Mouse (Mus musculus): ENCODE data around the gene Casp4. TPM values are rescaled to one million over a fixed set of nuclear protein-coding genes. Genes with fewer than 3 reads are reported as not detected.

Gene Casp4
- 1 to 10 TPM; 2.8 to 3.2 TPM for total RNA-seq (2021)

DNA sequence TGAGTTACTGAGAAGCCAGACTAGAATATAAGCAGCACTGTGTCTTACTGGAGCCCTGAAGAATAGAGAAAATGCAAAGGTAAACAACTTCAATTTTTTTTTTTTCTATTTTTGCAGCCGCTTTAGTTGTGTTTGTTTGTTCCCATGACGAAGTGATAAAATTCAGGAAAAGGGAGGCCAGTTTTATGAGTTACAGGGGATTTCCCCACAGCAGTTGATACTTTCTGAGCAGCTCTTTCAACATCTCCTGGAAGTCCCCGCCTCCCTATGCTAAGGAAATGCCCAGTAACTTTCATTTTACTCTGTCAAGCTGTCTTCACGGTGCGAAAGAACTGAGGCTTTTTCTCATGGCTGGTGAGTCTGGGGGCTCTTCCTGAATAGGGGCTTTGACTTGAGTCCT, at the start of gene Casp4:
TSS of gene Casp4 (plus strand) at position 268 of the 400 bp plus-strand sequence.
- DNase-seq (ENCODE audit: low spot score): no peak
- intact Hi-C loops (cut with DNase I): no loop called here

GRCm38 (mm10) chr9:5263951-5264475, 44.6 kb upstream of the Casp4 start:
- intact Hi-C loops (cut with DNase I): no loop called here
- DNase-seq (ENCODE audit: low spot score): no peak

DNA sequence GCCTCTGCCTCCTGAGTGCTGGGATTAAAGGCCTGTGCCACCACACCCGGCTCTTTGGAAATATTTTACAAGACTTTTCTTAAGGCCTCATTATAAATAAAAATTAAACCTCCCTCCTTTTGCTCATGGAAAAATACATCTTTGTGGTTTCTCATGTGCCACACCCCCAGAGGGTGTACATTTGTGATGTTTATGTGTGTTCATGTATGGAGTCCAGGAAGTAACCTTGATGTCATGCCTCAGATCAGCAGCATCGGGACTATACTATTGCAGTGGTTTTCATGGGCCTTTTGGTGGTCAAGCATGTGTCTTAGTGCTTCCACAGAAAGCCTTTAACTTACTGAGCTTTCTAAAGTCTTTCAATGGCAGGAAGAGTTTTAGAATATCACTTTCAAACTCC, 38.4 kb upstream of the Casp4 start:
- intact Hi-C loops (cut with DNase I): no loop called here
- no peak for DNase-seq (ENCODE audit: low spot score)

- no peak for DNase-seq (ENCODE audit: low spot score)
- intact Hi-C loops (cut with DNase I): no loop called here
Observed at GRCm38 (mm10) chr9:5270884-5271283, 37.7 kb upstream of the Casp4 start.

DNA sequence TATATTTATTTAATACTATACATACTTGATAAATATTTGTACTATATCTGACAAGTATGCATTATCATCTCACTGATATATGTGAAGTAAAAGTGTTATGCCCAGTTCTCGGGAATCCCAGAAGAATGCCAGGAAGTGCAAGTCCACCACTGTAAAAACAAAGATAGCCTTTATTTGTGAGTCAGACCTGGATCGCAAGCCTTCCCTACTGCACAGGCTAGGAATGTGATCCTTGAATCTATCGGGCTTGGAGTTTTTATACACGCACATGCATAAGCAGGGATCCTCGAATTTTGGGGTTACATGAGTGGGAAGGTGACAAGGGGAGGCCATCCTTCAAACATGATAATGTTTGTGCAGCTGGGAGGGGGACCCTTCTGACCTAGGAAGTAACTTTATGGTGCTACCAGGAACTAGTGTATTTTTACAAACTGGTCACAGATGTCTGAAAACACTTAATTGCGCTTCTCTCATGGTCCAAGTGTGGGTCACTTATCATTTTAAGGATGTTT, 37.2 kb upstream of the Casp4 start:
- DNase-seq (ENCODE audit: low spot score): no peak
- intact Hi-C loops (cut with DNase I): no loop called here

GRCm38 (mm10) chr9:5286071-5286470, 22.6 kb upstream of the Casp4 start:
- no peak for DNase-seq (ENCODE audit: low spot score)
- intact Hi-C loops (cut with DNase I): no loop called here

- intact Hi-C loops (cut with DNase I): no loop called here
Observed at GRCm38 (mm10) chr9:5286597-5286996, 22.0 kb upstream of the Casp4 start.

DNA sequence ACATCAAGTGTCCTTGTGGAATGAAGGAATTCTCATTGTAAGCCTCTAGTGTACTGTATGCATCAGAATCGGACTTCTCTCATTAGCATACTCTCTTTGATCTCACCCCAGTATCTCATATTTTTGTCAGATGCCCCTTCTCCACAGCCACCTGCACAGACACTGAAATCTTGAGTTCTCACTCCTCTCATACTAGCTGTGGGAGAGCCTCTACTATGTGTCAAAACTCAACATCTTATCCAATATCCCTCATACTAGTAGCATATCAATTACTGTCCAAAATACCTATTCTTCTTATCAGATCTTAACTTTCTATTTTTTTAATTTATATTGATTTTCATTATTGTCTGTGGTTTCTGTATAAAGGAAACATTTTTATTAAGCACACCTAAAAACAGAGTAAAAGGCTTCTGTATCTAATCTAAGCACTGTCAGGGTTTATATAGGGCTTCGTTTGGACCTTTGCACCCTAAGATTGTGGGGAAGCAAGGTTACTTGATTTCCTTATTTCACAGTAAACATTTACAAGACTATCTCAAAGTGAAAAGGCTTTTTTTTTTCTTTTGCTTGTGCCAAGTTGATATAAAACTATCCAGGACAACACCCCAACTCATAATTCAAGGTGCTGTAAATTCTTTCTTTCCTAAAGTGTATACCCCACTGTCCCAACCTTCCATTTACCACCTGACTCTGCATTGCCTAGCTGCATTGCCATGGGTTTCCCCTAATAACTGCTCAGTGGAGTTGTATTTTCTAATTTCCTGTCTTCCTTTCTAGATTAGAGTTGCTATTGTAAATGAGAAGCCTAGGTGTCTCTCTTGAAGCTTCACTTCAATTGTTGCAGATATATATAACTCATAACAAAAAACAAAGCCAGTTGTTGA, 12.0 kb upstream of the Casp4 start:
- DNase-seq (ENCODE audit: low spot score): no peak
- intact Hi-C loops (cut with DNase I): no loop called here

More at GRCm38 (mm10) chr9:5286597-5286996, 22.0 kb upstream of the Casp4 start:
- DNase-seq (ENCODE audit: low spot score): no peak

- no peak for DNase-seq (ENCODE audit: low spot score)
- intact Hi-C loops (cut with DNase I): no loop called here
Observed at GRCm38 (mm10) chr9:5298329-5299131, 10.1 kb upstream of the Casp4 start, which contains the start of gene Casp1. Casp1 (plus strand) TSS chr9:5298517.

GRCm38 (mm10) chr9:5299132-5299381, 9.6 kb upstream of the Casp4 start:
- intact Hi-C loops (cut with DNase I): no loop called here
- no peak for DNase-seq (ENCODE audit: low spot score)

DNA sequence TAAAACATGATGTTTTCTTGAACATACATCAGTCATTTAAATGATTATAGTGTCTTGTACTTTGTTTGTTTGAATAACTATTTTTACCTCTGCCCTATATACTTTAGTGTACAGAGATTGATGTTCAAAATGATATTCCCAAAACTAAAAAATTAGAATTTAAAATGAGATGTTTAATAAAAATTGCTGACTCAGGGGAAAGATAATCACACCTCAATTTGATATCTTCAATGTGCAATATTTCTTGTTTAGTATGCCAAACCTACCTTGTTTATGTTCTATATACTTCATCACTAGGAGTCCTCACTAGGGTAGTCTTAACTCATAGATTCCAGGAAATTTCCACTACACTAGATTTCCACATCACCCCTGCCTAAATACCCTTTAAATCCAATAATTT, 1.5 kb downstream of the Casp4 start:
- intact Hi-C loops (cut with DNase I): no loop called here
- DNase-seq (ENCODE audit: low spot score): no peak

- DNase-seq (ENCODE audit: low spot score): no peak
- intact Hi-C loops (cut with DNase I): no loop called here
Observed at GRCm38 (mm10) chr9:5311435-5311834, 2.8 kb downstream of the Casp4 start.

DNA sequence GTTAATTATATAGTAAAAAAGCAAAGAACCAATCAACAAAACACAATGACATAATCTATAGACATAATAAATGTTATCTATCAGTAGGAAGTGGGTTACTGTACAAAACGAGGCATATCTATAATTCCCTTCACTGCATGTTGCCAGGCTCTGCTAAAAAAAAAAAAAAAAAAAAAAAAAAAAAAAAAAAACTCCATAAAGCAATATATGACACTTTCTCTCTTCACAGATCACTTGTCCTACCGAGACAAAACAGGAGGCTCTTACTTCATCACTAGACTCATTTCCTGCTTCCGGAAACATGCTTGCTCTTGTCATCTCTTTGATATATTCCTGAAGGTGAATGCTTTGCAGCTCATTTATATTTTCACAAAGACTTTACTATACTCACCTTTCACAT, 19.6 kb downstream of the Casp4 start:
- DNase-seq (ENCODE audit: low spot score): no peak
- intact Hi-C loops (cut with DNase I): no loop called here

DNA sequence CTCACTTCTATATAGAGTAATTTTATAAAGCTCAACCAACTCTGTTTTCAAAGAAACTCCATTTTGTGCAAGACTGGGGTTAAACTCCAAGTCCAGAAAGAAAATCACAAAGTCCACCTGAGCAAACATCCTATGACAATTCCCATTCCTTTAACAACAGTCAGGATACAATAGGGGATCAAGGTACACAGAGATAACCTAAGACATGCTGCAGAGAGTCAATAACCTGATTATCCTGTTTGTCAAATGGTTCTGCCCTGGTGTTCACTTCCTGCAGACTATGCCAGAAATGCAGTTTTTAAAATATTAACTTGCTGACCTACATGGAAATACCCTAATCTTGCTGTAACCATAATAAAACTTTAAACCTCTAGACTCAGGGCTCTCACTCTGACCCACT, 23.8 kb downstream of the Casp4 start:
- intact Hi-C loops (cut with DNase I): no loop called here
- no peak for DNase-seq (ENCODE audit: low spot score)

GRCm38 (mm10) chr9:5333422-5333821, 24.8 kb downstream of the Casp4 start:
- intact Hi-C loops (cut with DNase I): no loop called here
- DNase-seq (ENCODE audit: low spot score): no peak

- DNase-seq (ENCODE audit: low spot score): no peak
- intact Hi-C loops (cut with DNase I): no loop called here
Observed at GRCm38 (mm10) chr9:5343092-5343491, 34.5 kb downstream of the Casp4 start.

- intact Hi-C loops (cut with DNase I): no loop called here
- DNase-seq (ENCODE audit: low spot score): no peak
Observed at GRCm38 (mm10) chr9:5344090-5344489, 35.5 kb downstream of the Casp4 start.

DNA sequence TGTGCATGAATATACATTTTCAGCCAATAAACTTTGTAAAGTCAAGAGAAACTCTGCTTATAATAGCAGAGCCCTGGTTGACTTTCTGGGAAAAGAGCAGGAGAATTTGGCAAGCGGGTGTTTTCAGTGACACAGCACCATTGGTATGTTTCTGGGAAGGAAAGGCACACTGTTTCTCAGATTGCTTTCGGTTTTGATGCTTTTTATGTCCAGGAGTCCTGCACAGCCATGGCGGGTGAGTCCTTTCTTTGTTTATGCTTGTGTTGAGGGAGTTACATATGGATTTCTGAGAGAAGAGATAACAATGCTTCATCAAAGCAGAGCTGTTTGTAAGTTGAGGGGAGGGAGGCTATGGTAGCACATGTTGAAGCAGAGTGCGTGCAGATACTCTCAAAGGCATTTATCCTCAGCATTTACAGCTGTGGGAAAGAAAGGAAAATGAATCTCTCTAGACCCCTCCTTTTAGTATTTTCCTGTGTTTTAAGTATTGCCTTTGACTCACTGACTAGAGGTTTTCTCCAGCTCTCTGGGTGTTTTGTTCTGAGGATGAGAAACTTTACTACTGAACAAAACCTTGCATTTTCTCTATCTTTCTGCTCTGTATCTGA, 36.8 kb downstream of the Casp4 start, which contains the start of gene Casp12:
TSS of gene Casp12 (plus strand) at position 140 of the 608 bp plus-strand sequence.
- DNase-seq (ENCODE audit: low spot score): peak; percentile 11
- intact Hi-C loops (cut with DNase I): no loop called here

GRCm38 (mm10) chr9:5347381-5347780, 38.8 kb downstream of the Casp4 start:
- intact Hi-C loops (cut with DNase I): no loop called here
- DNase-seq (ENCODE audit: low spot score): no peak

DNA sequence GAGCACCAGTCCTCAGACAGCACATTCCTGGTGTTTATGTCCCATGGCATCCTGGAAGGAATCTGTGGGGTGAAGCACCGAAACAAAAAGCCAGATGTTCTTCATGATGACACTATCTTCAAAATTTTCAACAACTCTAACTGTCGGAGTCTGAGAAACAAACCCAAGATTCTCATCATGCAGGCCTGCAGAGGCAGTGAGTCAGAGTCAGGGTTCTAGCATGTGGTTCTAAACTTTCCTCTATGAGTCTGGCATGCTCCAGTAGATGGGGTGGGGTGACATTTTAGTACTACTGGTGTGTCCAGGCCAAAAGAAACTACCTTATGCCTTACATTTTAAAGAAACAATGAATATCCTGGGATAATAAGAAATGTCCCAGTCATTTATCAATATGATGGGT, 45.0 kb downstream of the Casp4 start:
- DNase-seq (ENCODE audit: low spot score): no peak
- intact Hi-C loops (cut with DNase I): no loop called here
